Mouse (Mus musculus) bone marrow, adult 2 months (tissue): ENCODE results near the gene Pltp.

Experiments used
- CTCF ChIP-seq: fragments of 200-500 bp; IDR thresholded peaks from 2 replicates; pipeline ENCODE4 v1.5.1; 2011; ENCODE audit warnings: low read length, control low read depth; ENCODE audit not compliant: control insufficient read depth, insufficient read depth
- POLR2A ChIP-seq: fragments of 200-500 bp; IDR thresholded peaks from 2 replicates; pipeline ENCODE4 v1.6.1; 2011; ENCODE audit warnings: low read depth, mild to moderate bottlenecking, control low read depth, low read length, borderline replicate concordance; ENCODE audit not compliant: control insufficient read depth

GRCm38 (mm10) chr2:164827146-164827850 lies 30.2 kb downstream of the Pltp start:
- TF ChIP-seq CTCF = no peak
- TF ChIP-seq POLR2A = no peak
